Mouse (Mus musculus) kidney, adult 2 months (tissue): ENCODE data around the gene Dtx3l.

ENCODE experiments used
- CTCF ChIP-seq: fragments of 200-500 bp; conservative IDR thresholded peaks from 2 replicates; pipeline ENCODE4 v1.5.1; 2011; ENCODE audit warnings: low read depth, mild to moderate bottlenecking, control low read depth, low read length, moderate library complexity, mixed read lengths; ENCODE audit not compliant: insufficient read depth, insufficient read length
- POLR2A ChIP-seq: fragments of 200-500 bp; IDR thresholded peaks from one replicate; pipeline ENCODE4 v1.6.1; 2011; ENCODE audit warnings: low read depth, low read length, control low read depth

- no peak for TF ChIP-seq CTCF
- no peak for TF ChIP-seq POLR2A
Measured at GRCm38 (mm10) chr16:35922301-35922895, 16.6 kb downstream of the Dtx3l start.
